Mouse (Mus musculus): ENCODE results near the gene Ak4.

DNA sequence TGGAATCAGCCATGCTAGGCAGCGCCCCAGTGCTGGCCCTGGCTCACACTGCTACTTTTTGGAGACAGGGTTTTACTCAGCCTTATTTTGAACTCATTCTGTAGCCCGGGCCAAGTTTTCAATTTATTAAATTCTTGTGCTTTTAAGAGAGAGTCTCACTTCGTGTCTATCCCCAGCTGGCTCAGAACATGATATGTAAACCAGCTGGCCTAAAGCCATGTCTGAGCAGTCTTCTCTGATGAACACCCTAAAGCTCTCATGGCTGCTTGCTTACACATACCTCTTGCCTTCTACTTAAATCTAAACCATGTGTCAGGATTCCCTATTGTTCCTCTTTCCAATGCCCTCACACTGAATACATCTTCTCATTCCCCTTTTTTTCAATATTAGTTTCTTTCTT is 14.2 kb upstream of the Ak4 start:
- no peak for TF ChIP-seq CTCF (IDR thresholded peaks at IDR 0.05; ENCODE audit: low read depth, low read length)
- no peak for TF ChIP-seq POLR2A (IDR thresholded peaks at IDR 0.05; ENCODE audit: borderline replicate concordance, low read depth, low read length)

Measured in bone marrow macrophage, adult 2 months (primary cell).